Comparison of ENCODE assay signal across 9 mouse cellular contexts in genomic region chr4:119986580-119987291, GRCm38 (mm10).
DNase-seq lines count a peak whose midpoint lies in the region.
"Had no signal": no experiment of that assay in that cellular context is flagged by ENCODE, and none has a peak within 500 bp of the region (broad histone marks: within the 10 kb centered on the region; RNA-seq: fewer than 3 reads in every experiment).

No protein-coding gene starts in this region.

- peak; percentile 61 to 79 for DNase-seq in right cerebral cortex, postnatal 10 days (ENCODE audit: low spot score in 2 of 2)
- DNase-seq in right cerebral cortex, postnatal 25 days = no peak
- DNase-seq in cerebellum, postnatal 36 days = peak; percentile 82 to 84
- peak; percentile 72 for DNase-seq in layer of hippocampus, adult 9-11 months
- peak; percentile 68 for DNase-seq in telencephalon, adult 2 months (ENCODE audit: low read depth, low spot score)
- DNase-seq in retina, postnatal 1 day = no peak
- DNase-seq in thymus, postnatal 25 days = no peak
- no peak for DNase-seq in gastrocnemius, postnatal 25 days
- DNase-seq: adrenal gland, adult 2 months had no signal

Comparison
In these comparisons a context has a peak if more than half of its experiments do, and no peak if none do; other contexts are left out.
1. DNase-seq: peak in right cerebral cortex, postnatal 10 days (2 of 2), cerebellum, postnatal 36 days (2 of 2), layer of hippocampus, adult 9-11 months (single experiment) and telencephalon, adult 2 months (single experiment); none in right cerebral cortex, postnatal 25 days (single experiment), retina, postnatal 1 day (single experiment), thymus, postnatal 25 days (single experiment) and gastrocnemius, postnatal 25 days (single experiment).